Mouse (Mus musculus) liver, adult 2 months (tissue): ENCODE results near the gene Cux2. TPM values are rescaled to one million over a fixed set of nuclear protein-coding genes. Genes with fewer than 3 reads are reported as not detected.
A peak's percentile ranks its signal among the peaks of the same experiment; 100 is the strongest.

ENCODE experiments used
- DNase-seq: peaks from one replicate; pipeline ENCODE4 v3.0.0-alpha.2; 2011; ENCODE audit warnings: low read depth, low spot score; ENCODE audit errors: extremely low read depth
- H3K27ac ChIP-seq: fragments of 200-500 bp; replicated peaks from 2 replicates; pipeline ENCODE4 v1.5.1; 2012; ENCODE audit warnings: low read depth, mild to moderate bottlenecking, control low read depth, inconsistent platforms, low read length; ENCODE audit not compliant: insufficient read depth
- H3K27me3 ChIP-seq: fragments of 200-500 bp; 2 replicates; pipeline ENCODE4 v1.6.1; 2012; ENCODE audit warnings: mild to moderate bottlenecking, moderate library complexity, low read length, inconsistent platforms; ENCODE audit not compliant: control insufficient read depth, insufficient read depth
- H3K36me3 ChIP-seq: fragments of 200-500 bp; 2 replicates; pipeline ENCODE4 v1.6.1; 2012; ENCODE audit warnings: low read length, inconsistent platforms; ENCODE audit not compliant: control insufficient read depth, insufficient read depth
- H3K4me1 ChIP-seq: fragments of 200-500 bp; 2 replicates; pipeline ENCODE4 v1.6.1; 2011; ENCODE audit warnings: low read length; ENCODE audit not compliant: control insufficient read depth, insufficient read depth
- H3K4me3 ChIP-seq: fragments of 200-500 bp; 2 replicates; pipeline ENCODE4 v1.5.1; 2011; ENCODE audit warnings: low read depth, mild to moderate bottlenecking, control low read depth, low read length, moderate library complexity; ENCODE audit not compliant: insufficient read depth
- H3K79me2 ChIP-seq: fragments of 200-500 bp; 2 replicates; pipeline ENCODE4 v1.6.1; 2012; ENCODE audit warnings: inconsistent platforms, mild to moderate bottlenecking, low read length, moderate library complexity; ENCODE audit not compliant: control insufficient read depth, insufficient read depth
- H3K9ac ChIP-seq: fragments of 200-500 bp; 2 replicates; pipeline ENCODE4 v1.6.1; 2012; ENCODE audit warnings: low read depth, mild to moderate bottlenecking, control low read depth, inconsistent platforms, low read length
- CTCF ChIP-seq: fragments of 200-500 bp; IDR thresholded peaks from 2 replicates; pipeline ENCODE4 v1.5.1; 2011; ENCODE audit warnings: low read depth, low read length, control low read depth
- POLR2A ChIP-seq: fragments of 200-500 bp; IDR thresholded peaks from 2 replicates; pipeline ENCODE4 v1.6.1; 2011; ENCODE audit warnings: low read length, control low read depth; ENCODE audit not compliant: insufficient read depth; ENCODE audit errors: extremely low read depth
- WGBS: fragments of 180-500 bp; shearing (Covaris S2); methylation state at CpG from one replicate; pipeline ENCODE4 v1.1.7; 2018; 5-methylcytosine and 5-hydroxymethylcytosine counted together
- polyA plus RNA-seq: library from polyadenylated mRNA; depleted of rRNA; stranded (reverse); fragments of >200 nt; gene quantifications from 2 replicates; pipeline ENCODE4 v1.2.3, GENCODE M21; 2012
- total RNA-seq: library from RNA; depleted of rRNA; stranded (reverse); fragments of >200 nt; gene quantifications from 2 replicates; pipeline ENCODE4 v1.2.3, GENCODE M21; 2014

Cux2 gene
- total and polyA plus RNA-seq, 2 experiments: 4.1 to 11.6 TPM

DNA sequence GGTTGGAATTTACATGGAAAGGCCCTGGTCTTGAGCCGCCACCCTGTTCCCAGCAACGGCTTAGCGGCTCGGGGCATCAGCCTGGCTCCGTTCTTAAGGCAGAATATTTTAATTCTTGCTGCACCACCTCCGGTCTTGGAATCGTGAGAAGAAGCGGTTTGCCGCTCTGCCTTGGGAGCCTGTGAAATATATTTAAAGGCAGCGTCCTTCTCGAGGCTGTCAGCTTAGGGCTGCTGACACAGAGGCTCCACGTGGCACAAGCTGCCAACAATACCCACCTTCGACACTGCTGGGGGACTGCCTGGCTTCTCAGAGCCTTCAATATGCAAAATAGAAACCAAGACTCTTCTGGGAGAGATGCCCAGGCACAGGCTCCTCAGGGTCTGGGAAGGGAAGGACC lies 18.7 kb upstream of the Cux2 start:
- 80% methylated on average over 13 of the region's 13 CpGs for WGBS
- Histone ChIP-seq H3K27ac (no peak overlapping the region), H3K79me2 (no peaks in the 10 kb centered on the region), H3K9ac (no peak overlapping the region), H3K27me3 (no peaks in the 10 kb centered on the region), H3K36me3 (no peaks in the 10 kb centered on the region), H3K4me3 (no peak overlapping the region), H3K4me1 (no peaks in the 10 kb centered on the region)
- TF ChIP-seq CTCF (no peak), POLR2A (no peak)
- no peak for DNase-seq

DNA sequence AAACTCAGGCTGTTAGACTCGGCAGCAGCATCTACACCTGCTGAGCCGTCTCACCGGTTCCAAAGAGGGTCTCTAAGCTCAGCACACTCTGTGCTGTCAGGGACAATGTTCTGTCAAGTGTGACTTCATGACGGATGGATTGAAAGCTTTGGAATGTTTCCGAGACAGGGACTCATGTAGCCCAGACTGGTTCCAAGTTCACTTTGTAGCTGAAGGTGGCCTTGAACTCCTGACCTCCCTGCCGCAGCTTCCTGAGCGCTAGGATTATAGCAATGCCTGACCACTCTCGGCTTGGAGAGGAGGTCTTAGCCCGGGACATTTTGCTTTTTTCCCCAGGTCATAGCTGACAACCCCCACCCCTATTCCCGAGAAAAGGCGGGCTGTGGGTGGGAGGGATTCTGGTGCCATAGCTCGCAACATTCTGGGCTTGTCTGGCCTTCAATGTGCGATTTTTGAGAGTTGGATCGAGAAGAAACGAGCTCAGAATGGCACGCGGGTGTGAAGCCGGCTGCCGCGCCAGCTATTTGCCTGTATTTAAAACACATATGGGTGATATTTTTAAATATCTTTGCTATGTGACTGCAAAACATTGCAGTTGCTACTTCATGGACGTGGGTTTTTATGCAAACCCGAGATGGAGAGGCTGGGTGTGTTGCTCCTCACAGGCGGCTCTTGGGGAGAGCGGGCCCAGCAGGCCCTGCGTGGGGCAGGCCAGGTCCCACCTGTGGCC lies 13.5 kb upstream of the Cux2 start:
- H3K4me3 ChIP-seq: no peak overlapping the region
- H3K9ac ChIP-seq: no peak overlapping the region
- no peak for TF ChIP-seq CTCF
- no peak for TF ChIP-seq POLR2A
- no peak overlapping the region for H3K27ac ChIP-seq
- H3K27me3 ChIP-seq: no peaks in the 10 kb centered on the region
- peaks cover 7% of the 10 kb centered on the region for H3K4me1 ChIP-seq
- WGBS: 72% methylated on average over 25 of the region's 25 CpGs
- no peaks in the 10 kb centered on the region for H3K36me3 ChIP-seq
- H3K79me2 ChIP-seq: no peaks in the 10 kb centered on the region
- DNase-seq: no peak

DNA sequence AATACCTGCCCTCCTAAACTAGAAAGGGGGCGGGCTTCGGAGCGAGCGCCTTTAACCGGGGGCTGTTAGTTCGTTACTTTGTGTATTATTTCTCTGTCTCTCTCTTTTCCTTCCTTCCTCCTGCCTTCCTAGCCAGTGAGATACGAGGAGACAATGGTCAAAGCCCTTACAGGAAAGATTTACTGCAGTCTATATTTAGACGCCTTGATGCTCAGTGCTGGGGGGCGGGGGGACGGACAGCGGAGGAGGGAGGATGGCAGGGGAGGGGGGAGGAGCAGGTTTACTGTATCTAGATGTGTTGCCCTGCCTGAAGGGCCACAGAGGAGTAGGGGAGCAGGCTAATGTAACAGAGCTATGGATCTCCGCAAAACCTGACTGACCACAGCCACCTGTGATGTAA lies 12.6 kb upstream of the Cux2 start:
- TF ChIP-seq CTCF: no peak
- TF ChIP-seq POLR2A: no peak
- no peaks in the 10 kb centered on the region for H3K36me3 ChIP-seq
- no peaks in the 10 kb centered on the region; the same call in 1 of the 2 replicates for H3K27me3 ChIP-seq
- no peak overlapping the region for H3K9ac ChIP-seq
- no peak overlapping the region for H3K27ac ChIP-seq
- H3K4me3 ChIP-seq: no peak overlapping the region
- WGBS: 39% methylated on average over 12 of the region's 12 CpGs
- H3K4me1 ChIP-seq: peaks cover 7% of the 10 kb centered on the region
- no peaks in the 10 kb centered on the region for H3K79me2 ChIP-seq
- no peak for DNase-seq

DNA sequence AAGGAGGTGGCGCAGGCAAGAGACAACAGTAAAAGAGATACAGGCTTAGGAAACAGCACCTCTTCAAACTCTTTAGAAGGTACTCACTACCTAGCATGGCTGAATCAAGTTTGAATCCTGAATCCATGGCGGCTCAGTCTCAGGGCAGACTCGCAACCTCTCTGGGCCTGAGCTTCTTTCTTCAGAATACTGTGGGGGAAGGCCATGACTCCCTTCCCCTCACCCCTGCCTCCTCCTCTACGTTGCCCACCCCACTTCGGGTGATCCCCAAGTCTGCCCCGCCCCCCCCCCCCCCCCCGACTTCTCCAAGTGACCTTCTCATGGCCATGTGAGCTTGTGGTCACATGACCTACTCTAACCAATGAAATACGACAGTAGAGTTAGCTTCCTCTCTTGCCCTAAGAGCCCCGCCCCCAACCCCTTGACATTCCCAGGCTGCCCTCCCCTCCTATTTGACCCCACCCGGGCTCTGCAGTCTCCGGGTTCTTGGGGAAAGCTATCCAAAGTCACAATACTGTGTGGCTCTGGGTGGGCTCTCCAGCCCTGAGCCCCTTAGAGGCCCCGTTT lies 10.9 kb upstream of the Cux2 start:
- DNase-seq: no peak
- WGBS: 44% methylated on average over 11 of the region's 12 CpGs
- H3K4me3 ChIP-seq: no peak overlapping the region
- no peak overlapping the region for H3K9ac ChIP-seq
- no peaks in the 10 kb centered on the region for H3K36me3 ChIP-seq
- no peak overlapping the region for H3K27ac ChIP-seq
- H3K4me1 ChIP-seq: peaks cover 7% of the 10 kb centered on the region
- no peaks in the 10 kb centered on the region; the same call in 1 of the 2 replicates for H3K27me3 ChIP-seq
- TF ChIP-seq CTCF: no peak
- no peak for TF ChIP-seq POLR2A
- H3K79me2 ChIP-seq: no peaks in the 10 kb centered on the region

DNA sequence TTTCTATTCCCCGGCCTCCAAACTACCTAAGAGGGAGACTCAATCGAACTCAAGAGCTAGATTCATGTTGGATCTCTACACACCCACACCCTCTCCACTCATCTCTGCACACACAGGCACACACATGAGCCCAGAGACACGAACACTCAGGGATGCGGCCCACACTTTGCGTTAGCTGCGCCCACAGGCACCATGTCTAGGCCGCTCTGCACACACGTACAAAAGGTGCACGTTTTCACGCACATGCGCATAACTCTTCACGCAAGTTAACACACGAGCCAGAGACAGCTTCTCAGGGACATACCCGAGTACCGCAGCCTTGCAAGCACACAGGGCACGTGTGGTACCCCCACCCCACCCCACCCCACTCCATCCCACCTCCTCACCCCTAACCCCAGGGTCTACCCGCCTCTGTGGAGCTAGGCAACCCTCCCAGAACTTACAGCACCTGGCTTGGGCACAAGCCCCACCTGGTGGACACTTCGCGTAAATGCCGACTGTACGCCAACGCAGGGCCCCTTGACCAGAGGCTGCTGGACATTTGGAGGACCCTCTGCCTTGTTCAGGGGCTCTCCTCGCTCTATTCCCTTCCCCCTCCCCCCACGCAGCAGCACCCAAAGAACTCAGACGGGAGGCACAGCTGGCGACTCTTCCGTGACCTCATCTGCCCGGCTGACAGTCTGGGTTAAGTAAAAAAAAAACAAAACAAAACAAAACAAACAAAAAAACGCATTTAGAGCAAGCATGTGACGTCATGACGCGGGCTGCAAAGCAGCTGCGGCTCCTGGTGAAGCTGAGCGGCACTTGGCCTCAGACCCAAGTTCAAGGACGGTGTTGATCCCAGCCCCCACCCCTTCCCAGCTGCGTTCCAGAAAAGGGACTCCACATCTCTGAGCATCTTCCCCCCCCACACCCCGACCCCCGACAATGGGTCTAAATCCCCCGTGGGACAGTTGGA lies 9.4 kb upstream of the Cux2 start:
- no peak overlapping the region for H3K27ac ChIP-seq
- no peaks in the 10 kb centered on the region for H3K79me2 ChIP-seq
- H3K9ac ChIP-seq: peak overlapping the region; percentile 56
- 20% methylated on average over 39 of the region's 39 CpGs for WGBS
- peaks cover 7% of the 10 kb centered on the region for H3K4me1 ChIP-seq
- DNase-seq: no peak
- H3K4me3 ChIP-seq: peak overlapping the region; percentile 51; the same call in 1 of the 2 replicates
- H3K36me3 ChIP-seq: no peaks in the 10 kb centered on the region
- TF ChIP-seq POLR2A: no peak
- peak; percentile 91 for TF ChIP-seq CTCF
- H3K27me3 ChIP-seq: no peaks in the 10 kb centered on the region; the same call in 1 of the 2 replicates
